Comparison of ENCODE assay signal across 8 mouse cellular contexts in the genomic region with DNA sequence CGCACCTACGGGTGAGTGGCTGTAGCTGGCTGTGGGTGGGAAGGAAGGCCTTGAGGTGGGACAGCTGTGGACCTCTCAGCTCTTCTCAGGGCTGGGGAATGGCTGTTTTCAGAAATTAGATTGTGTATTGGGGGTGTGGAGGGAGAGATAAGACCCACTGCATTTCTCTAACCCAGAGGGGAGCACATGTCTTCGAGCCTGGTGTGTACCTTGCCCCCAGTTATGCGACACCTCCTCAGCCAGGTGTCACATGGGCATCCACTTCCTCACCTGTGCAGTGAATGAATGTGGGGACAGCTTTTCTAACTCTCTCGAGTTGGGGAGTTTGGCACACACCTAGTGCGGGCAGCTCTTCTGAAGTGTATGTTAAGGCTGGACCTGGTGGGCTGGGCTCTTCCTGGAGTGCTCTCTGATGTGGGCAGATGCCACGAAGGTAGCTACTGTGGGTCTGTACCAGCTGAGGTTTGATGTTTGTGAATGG. TPM values are rescaled to one million over a fixed set of nuclear protein-coding genes. Genes with fewer than 3 reads are reported as not detected.
A peak's percentile ranks its signal among the peaks of the same experiment; 100 is the strongest.
DNase-seq lines count a peak whose midpoint lies in the region; ATAC-seq and TF ChIP-seq lines count a peak whose summit lies in the region.

No protein-coding gene starts in this region.

- H3K4me1 ChIP-seq in thymus, adult 2 months (replicated peaks; ENCODE audit: control insufficient read depth, insufficient read depth, low read length) = peaks cover 80% of the 10 kb centered on the region
- peaks cover 47% of the 10 kb centered on the region for H3K4me1 ChIP-seq in forebrain, embryonic 16.5 days (replicated peaks; ENCODE audit: control insufficient read depth, insufficient read depth, low read length)
- peaks cover 68 to 71% of the 10 kb centered on the region in 2 experiments for H3K4me1 ChIP-seq in liver, embryonic 14.5 days (replicated peaks; ENCODE audit: control insufficient read depth in 2 of 2, insufficient read depth in 2 of 2, low read length in 1 of 2)

- peak; percentile 59 for DNase-seq in thymus, adult 2 months
- DNase-seq in thymus, postnatal 10 days (ENCODE audit: low spot score in 2 of 2) = no peak
- DNase-seq in liver, embryonic 14.5 days (ENCODE audit: low read depth in 3 of 3, low spot score in 3 of 3) = no peak
- peak; percentile 49 for DNase-seq in thymus, postnatal 4 days
- no peak for DNase-seq in gastrocnemius, postnatal 25 days
- DNase-seq in testis, postnatal 10 days (ENCODE audit: low spot score) = no peak
- no peak for DNase-seq in left cerebral cortex, adult 18-20 months (ENCODE audit: low spot score in 2 of 2)

- H3K9ac ChIP-seq in forebrain, embryonic 16.5 days (replicated peaks; ENCODE audit: low read depth, low read length) = peak overlapping the region; percentile 24; the same call in 1 of the 2 replicates
- peak overlapping the region; percentile 83 for H3K9ac ChIP-seq in liver, embryonic 14.5 days (replicated peaks)

- peak overlapping the region; percentile 72 for H3K4me3 ChIP-seq in thymus, adult 2 months (ENCODE audit: control insufficient read depth, insufficient read depth, low read length)
- peak overlapping the region; percentile 79 for H3K4me3 ChIP-seq in forebrain, embryonic 16.5 days (replicated peaks; ENCODE audit: low read length)
- H3K4me3 ChIP-seq in liver, embryonic 14.5 days (ENCODE audit: insufficient read depth in 1 of 2, low read depth in 2 of 2, low read length in 2 of 2) = peak overlapping the region; percentile 88 to 99

- 8% methylated on average over 7 of the region's 7 CpGs for WGBS in thymus, adult 2 months
- 86% methylated on average over 7 of the region's 7 CpGs for WGBS in forebrain, embryonic 16.5 days
- 12% methylated on average over 7 of the region's 7 CpGs for WGBS in liver, embryonic 14.5 days (ENCODE audit: insufficient replicate concordance)

- no peaks in the 10 kb centered on the region for H3K9me3 ChIP-seq in forebrain, embryonic 16.5 days (ENCODE audit: control insufficient read depth, low read length)
- no peaks in the 10 kb centered on the region for H3K9me3 ChIP-seq in liver, embryonic 14.5 days (ENCODE audit: control insufficient read depth, low read length)

- H3K36me3 ChIP-seq in thymus, adult 2 months (ENCODE audit: control insufficient read depth, insufficient read depth, low read length) = peaks cover 35% of the 10 kb centered on the region
- H3K36me3 ChIP-seq in forebrain, embryonic 16.5 days (ENCODE audit: control insufficient read depth, insufficient read depth) = no peaks in the 10 kb centered on the region
- H3K36me3 ChIP-seq in liver, embryonic 14.5 days (replicated peaks; ENCODE audit: control insufficient read depth, insufficient read depth, low read depth) = peaks cover 60% of the 10 kb centered on the region

- no peak for TF ChIP-seq POLR2A in thymus, adult 2 months (IDR thresholded peaks at IDR 0.05; ENCODE audit: control insufficient read depth, extremely low read depth, insufficient read depth, low read length, poor library complexity)

- peak overlapping the region; percentile 64; the same call in 1 of the 2 replicates for H3K27ac ChIP-seq in thymus, adult 2 months (ENCODE audit: control insufficient read depth, insufficient read depth, low read length)
- no peak overlapping the region for H3K27ac ChIP-seq in forebrain, embryonic 16.5 days (ENCODE audit: low read length)
- H3K27ac ChIP-seq in liver, embryonic 14.5 days = peak overlapping the region; percentile 80

- peak; percentile 11; the same call in 1 of the 2 replicates for TF ChIP-seq EP300 in liver, embryonic 14.5 days (IDR thresholded peaks at IDR 0.05; ENCODE audit: low read depth)

- no peak for ATAC-seq in forebrain, embryonic 16.5 days
- peak; percentile 7; the same call in 1 of the 2 replicates for ATAC-seq in liver, embryonic 14.5 days (ENCODE audit: insufficient read depth)

- H3K27me3 ChIP-seq in thymus, adult 2 months (ENCODE audit: control insufficient read depth, insufficient read depth, low read length) = no peaks in the 10 kb centered on the region
- no peaks in the 10 kb centered on the region for H3K27me3 ChIP-seq in forebrain, embryonic 16.5 days (replicated peaks; ENCODE audit: control insufficient read depth, insufficient read depth, low read length)
- no peaks in the 10 kb centered on the region for H3K27me3 ChIP-seq in liver, embryonic 14.5 days (ENCODE audit: control insufficient read depth, insufficient read depth, low read length)

- H3K4me2 ChIP-seq in forebrain, embryonic 16.5 days (ENCODE audit: low read length) = peak overlapping the region; percentile 85
- H3K4me2 ChIP-seq in liver, embryonic 14.5 days (ENCODE audit: low read depth) = peak overlapping the region; percentile 77

- TF ChIP-seq CTCF in thymus, adult 2 months (IDR thresholded peaks at IDR 0.05; ENCODE audit: borderline replicate concordance, control insufficient read depth, extremely low read depth, insufficient read depth, low read length, poor library complexity) = no peak
- TF ChIP-seq CTCF in liver, embryonic 14.5 days (IDR thresholded peaks at IDR 0.05; ENCODE audit: low read depth) = no peak

RNA-seq across cellular contexts. Expression of a gene that starts 3.1 kb away (rescaled TPM):
- 1,267 and 1,290 TPM in 2 replicates for polyA plus RNA-seq in thymus, adult 2 months (2012; rRNA removed)
- polyA plus RNA-seq in forebrain, embryonic 16.5 days (2015; fragmentation: Nextera tagmentation; extraction: Ambion mirVana) = 23.3 and 23.4 TPM in 2 replicates
- polyA plus RNA-seq in liver, embryonic 14.5 days (2012; rRNA removed) = 274 and 315 TPM in 2 replicates
- polyA plus RNA-seq in liver, embryonic 14.5 days (2014; fragmentation: Nextera tagmentation; extraction: Ambion mirVana) = 270 and 320 TPM in 2 replicates
- 100 to 1,000 TPM; 205 to 217 TPM for total RNA-seq in gastrocnemius, postnatal 25 days (2021)
- 1 to 10 TPM; 3.4 to 3.9 TPM for total RNA-seq in left cerebral cortex, adult 18-20 months (2021)

RNA-seq across cellular contexts. Expression of a gene that starts 23.5 kb away (rescaled TPM):
- polyA plus RNA-seq in thymus, adult 2 months (2012; rRNA removed) = 111 and 122 TPM in 2 replicates
- 156 TPM in 2 replicates for polyA plus RNA-seq in forebrain, embryonic 16.5 days (2015; fragmentation: Nextera tagmentation; extraction: Ambion mirVana)
- polyA plus RNA-seq in liver, embryonic 14.5 days (2012; rRNA removed) = 39.4 and 45.9 TPM in 2 replicates
- polyA plus RNA-seq in liver, embryonic 14.5 days (2014; fragmentation: Nextera tagmentation; extraction: Ambion mirVana) = 65.3 and 71.1 TPM in 2 replicates
- 10 to 100 TPM; 11.8 to 12.7 TPM for total RNA-seq in gastrocnemius, postnatal 25 days (2021)
- total RNA-seq in left cerebral cortex, adult 18-20 months (2021) = 10 to 100 TPM; 55.2 to 61.0 TPM

RNA-seq across cellular contexts. Expression of a gene that starts 45.9 kb away (rescaled TPM):
- polyA plus RNA-seq in thymus, adult 2 months (2012; rRNA removed) = 101 and 126 TPM in 2 replicates
- 0.68 and 0.75 TPM in 2 replicates for polyA plus RNA-seq in forebrain, embryonic 16.5 days (2015; fragmentation: Nextera tagmentation; extraction: Ambion mirVana)
- 0.01 and 0.03 TPM in 2 replicates for polyA plus RNA-seq in liver, embryonic 14.5 days (2012; rRNA removed)
- not detected in 2 replicates for polyA plus RNA-seq in liver, embryonic 14.5 days (2014; fragmentation: Nextera tagmentation; extraction: Ambion mirVana)
- total RNA-seq in gastrocnemius, postnatal 25 days (2021) = not detected
- total RNA-seq in left cerebral cortex, adult 18-20 months (2021) = under 1 TPM; 0.23 to 0.28 TPM

Comparison
In these comparisons a context has a peak if more than half of its experiments do, and no peak if none do; other contexts are left out.
1. DNase-seq: peak in thymus, adult 2 months (single experiment) and thymus, postnatal 4 days (single experiment); none in thymus, postnatal 10 days (0 of 2), liver, embryonic 14.5 days (0 of 3), gastrocnemius, postnatal 25 days (single experiment), testis, postnatal 10 days (single experiment) and left cerebral cortex, adult 18-20 months (0 of 2).
2. RNA of a gene that starts 3.1 kb away (polyA plus RNA-seq): 1,267 to 1,290 TPM in thymus, adult 2 months and 270 to 320 TPM in liver, embryonic 14.5 days; 23.3 to 23.4 TPM in forebrain, embryonic 16.5 days; every median in the first group is over 10 times any median in the second.
3. RNA of a gene that starts 45.9 kb away (polyA plus RNA-seq): 101 to 126 TPM in thymus, adult 2 months; 0.68 to 0.75 TPM in forebrain, embryonic 16.5 days and 0.01 to 0.03 TPM in liver, embryonic 14.5 days; every median in the first group is over 10 times any median in the second.
4. Peak in every context shown above with its lines, with median percentiles within 50 percentile points of each other: H3K4me3 ChIP-seq.